Mouse (Mus musculus) heart, adult 18-20 months (tissue): ENCODE results near the gene Miip. TPM values are rescaled to one million over a fixed set of nuclear protein-coding genes. Genes with fewer than 3 reads are reported as not detected.
A peak's percentile ranks its signal among the peaks of the same experiment; 100 is the strongest.
"Not testable (repeated sequence)": the region's sequence is repeated elsewhere in the genome, so short reads cannot be mapped to it uniquely, and the experiment has no call there.

Experiments used
- DNase-seq, 2 experiments: peaks; one replicate each; pipeline ENCODE4 v3.0.0; 2021 to 2022; ENCODE audit warnings: mixed read lengths in 1 of 2
- total RNA-seq, 2 experiments: library from RNA; stranded (reverse); gene quantifications; 2 replicates each; pipeline ENCODE4 v1.2.3; 2021

Miip gene
- total RNA-seq, 2 experiments from 2014 or later: 4.6 to 7.5 TPM

DNA sequence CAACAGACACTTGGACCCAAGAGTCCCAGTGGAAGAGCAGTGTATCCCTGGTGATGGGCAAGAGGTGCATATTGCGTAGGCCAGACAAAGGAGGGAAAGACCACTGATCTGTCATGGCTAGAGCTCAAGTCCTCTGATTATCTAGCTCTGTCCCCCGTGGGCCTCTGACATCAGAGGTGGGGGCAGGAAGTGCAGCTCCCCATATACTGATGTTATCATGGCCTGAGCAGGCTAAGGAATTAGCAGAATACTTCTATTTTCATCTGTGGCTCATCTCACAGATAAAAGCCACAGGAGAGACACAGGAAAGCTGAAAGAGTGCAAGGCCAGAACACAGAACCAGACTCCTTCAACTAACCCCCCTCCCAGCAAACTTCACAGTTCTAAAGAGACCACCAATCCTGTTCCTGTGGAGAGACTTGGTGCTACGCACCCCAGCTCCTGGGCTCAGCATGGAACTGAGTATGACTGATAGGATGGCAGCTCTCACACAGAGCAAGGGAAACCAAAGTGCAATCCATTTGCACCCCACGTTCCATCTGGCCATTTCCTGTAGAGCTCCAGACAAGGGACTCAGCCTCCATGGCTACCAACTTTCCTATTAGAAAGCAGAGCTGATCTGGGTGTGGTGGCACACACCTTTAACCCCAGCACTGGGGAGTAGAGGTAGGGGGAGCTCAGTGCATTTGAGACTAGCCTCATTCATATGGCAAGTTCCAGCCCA lies 7.4 kb upstream of the Miip start:
- DNase-seq: no peak

DNA sequence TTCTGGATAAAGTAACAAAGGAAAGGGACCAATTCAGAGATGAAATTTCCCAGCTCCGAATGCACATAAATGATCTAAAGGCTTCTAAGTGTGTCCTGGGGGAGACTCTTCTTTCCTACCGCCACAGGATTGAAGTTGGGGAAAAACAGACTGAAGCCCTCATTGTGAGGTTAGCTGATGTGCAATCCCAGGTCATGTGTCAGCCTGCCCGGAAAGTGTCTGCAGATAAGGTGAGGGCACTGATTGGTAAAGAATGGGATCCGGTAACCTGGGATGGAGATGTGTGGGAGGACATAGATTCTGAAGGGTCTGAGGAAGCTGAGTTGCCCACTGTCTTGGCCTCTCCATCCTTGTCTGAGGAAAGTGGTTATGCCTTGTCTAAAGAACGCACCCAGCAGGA lies 622 bp upstream of the Miip start:
- DNase-seq: peak in 1 of 2 experiments; percentile 32

DNA sequence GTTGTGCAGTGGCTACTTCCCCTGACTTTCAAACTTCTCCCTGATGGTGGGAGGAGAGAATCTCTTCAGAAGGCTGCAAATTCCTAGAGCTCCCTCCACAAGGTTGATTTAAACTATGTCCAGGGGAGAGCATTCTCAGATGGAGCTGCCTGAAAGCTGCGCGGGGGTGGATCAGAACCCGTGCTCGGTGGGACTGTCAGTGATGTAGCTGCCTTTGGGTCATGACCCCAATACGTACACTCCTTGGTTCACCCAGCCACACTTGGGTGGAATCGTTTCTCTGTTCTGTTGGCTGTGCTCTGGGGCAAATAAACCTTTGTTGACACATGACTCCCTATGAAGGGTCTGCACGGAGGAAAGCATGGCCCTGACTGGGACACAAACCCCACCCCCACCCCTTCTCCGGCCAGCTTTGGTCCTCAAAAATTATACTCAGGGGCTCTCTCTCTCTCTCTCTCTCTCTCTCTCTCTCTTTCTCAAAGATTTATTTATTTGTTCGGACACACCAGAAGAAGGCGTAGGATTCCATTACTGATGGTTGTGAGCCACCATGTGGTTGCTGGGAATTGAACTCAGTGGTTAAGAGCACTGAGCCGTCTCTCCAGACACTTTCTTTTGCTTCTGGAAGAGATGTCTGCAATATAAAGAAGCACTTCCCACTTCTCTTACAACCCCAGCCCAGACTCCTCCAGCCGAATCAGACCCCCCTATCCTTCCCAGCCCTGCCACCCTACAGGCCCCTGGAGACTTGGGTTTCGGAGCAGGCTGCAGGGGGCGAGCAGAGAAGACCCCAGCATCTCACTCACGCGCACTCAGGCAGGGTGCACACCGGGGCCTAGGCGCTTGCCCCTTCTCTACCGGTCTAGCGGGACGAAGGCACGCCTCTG lies 810 bp downstream of the Miip start:
- DNase-seq: peak in 1 of 2 experiments; percentile 12

DNA sequence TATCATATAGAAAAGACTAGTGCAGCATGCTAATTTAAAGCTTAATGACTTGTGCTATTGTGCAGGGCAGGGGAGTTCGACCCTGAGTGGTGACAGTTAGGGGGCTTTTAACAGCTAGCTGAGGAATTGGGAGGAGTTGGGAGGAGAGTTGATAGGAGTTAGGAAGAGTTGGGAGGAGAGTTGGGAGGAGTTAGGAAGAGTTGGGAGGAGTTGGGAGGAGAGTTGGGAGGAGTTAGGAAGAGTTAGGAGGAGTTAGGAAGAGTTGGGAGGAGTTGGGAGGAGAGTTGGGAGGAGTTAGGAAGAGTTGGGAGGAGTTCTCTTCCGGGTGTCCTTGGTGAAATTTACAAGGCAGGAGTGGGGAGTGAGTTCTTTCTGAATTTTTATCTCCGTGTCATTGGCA lies 1.8 kb downstream of the Miip start:
- DNase-seq: not testable (repeated sequence)

DNA sequence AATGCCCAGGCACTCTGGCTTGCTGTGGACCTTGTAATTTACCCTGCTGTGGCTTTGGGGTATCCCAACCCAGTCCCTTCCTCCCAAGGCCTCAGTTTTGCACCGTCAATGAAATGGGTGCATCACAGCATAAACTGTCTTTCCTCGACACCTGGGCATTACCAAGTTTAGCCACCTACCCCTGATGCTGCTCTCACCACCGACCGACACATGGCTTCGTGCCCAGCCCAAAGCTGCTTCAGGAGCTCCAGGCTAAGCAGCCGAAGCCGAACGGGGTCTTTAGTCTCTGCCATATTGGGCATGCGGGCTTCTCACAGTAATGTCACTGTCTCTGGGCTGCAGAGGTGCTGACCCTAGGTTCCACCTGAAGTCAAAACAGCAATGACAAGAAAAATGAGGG lies 2.6 kb downstream of the Miip start:
- no peak for DNase-seq

DNA sequence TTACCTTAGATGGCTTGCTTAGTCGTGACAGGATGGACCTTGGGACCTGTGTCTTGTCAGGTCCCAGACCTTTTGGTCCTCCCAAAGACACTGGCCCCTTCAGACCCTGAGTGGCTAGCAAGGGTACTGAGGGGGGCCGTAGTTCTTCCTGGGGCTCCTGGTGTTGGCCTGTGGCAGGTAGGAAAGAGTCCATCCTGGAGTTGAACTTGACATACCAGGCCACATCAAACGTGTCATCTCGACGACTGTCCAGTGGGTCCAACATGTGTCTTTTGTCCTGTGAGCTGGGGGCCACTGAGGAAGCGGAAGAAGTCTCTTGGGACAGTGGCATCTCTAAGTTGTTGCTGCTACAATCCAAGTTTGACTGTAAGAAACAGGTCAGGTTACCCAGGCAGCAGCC lies 3.0 kb downstream of the Miip start:
- no peak for DNase-seq

DNA sequence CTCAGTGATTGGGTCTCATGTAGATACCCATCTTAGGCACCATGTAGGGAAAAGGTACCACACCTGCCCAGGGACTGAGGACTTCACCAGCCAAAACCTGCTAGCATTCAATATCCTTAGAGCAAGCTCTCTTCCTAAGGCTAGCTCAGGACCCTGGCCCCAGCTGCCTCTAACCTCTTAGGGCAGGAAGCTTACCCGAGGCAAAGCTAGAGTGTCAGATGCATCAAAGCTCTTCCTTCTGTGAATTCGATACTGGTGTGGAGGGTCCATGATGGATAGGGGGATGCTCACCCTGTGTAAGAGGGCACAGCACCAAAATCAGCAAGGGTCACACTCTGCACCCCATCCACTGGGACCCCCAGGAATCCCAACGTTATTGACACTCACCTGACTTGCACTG lies 6.6 kb downstream of the Miip start:
- DNase-seq: no peak

DNA sequence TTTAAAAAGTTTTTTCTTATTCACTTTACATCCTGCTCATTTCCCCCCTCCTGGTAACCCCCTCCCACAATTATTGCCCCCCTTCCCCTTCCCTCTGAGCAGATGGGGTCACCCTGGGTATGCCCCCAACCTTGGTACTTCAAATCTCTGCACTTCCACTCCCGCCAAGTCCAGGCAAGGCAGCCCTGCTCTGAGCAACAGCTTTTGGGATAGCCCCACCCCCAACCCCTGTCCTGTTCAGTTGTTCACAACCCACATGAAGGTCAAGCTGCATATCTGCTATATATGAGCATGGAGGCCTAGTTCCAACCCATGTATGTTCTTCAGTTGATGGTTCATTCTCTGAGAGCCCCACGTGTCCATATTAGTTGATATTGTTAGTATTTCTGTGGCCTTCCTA lies 17.8 kb downstream of the Miip start:
- no peak for DNase-seq

DNA sequence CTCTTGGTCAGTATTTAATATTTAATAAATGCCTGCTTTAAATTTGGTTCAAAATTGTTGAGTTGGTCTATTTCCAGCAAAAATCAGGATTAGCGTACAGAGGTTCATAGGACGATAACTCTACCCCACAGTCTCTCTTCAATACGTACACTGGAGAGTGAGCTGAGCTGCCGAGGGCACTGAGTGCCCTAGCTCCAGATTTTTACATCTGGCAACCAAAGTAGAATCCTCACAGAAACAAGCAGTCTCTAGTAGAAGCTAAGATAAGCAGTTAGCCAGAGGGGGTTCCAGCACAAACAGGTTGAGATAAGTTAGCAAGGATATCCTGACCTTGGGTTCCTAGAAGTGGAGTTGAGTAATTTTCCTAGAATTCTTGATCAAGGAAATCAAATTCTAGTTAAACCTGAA lies 20.0 kb downstream of the Miip start:
- DNase-seq: no peak

DNA sequence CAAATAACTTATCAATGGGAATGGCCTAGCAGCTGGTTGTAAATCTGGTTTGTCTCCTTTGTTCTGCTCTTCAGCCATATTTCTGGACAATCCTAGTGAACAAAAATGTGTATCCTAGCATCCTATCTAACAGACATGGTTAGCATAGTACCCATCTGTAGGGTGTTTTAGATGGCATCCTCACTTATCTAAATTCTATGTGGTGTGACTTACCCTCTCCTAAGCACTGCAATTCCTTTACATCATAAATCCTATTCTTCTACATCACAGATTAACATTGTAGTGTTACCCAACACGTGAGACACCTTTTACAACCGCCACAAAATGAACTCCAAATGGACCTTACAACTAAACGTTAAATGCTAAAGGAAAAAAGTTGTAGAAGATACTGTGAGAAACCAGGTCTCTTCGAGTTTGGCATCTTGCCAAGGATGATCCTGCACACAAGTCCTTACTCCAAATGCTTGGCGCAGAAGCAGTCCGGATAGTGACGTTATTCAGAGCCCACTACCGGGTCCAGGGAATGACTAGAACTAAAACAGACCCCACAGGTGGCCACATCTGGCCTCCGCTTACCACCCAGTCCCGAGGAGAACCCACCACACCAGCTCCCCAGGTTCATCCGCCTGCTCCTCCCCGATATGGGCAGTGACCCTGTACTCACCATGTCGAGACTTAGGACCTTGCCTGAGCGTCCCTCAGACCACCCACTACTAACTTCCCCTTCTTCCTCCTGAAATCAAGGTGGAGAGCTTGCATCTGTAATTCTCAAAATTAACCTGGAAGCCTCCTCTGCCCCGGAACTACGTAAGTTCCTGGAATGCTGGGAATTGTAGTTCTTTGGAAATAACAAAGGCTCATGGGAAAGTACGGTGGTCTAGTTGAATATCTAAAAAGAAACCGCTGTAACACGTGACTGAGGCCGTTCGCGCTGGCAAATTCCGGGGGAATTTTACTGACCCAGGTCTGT lies 20.7 kb downstream of the Miip start, which contains the start of gene Zfp933:
Gene Zfp933 (minus strand): TSS at position 753 of the 970 bp plus-strand sequence.
- DNase-seq: peak; percentile 91

DNA sequence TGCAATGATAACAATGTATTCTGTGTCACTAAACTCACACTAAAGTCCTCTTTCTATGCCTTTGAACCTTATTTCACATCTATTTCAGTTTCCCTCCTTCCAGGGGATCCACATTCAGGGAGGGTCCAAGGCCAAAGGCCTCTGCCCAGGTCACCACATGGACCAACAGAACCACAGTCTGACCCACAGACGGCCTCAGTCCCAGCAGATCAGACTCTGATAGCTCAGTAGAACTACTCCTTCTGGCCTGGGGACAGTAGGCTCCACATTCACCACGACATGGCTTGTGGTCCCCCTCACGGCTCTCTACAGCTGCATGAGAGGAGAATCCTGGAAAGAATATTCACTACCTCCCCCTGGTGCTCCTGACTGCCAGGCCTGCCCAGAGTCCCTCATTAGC lies 25.7 kb downstream of the Miip start:
- no peak for DNase-seq

DNA sequence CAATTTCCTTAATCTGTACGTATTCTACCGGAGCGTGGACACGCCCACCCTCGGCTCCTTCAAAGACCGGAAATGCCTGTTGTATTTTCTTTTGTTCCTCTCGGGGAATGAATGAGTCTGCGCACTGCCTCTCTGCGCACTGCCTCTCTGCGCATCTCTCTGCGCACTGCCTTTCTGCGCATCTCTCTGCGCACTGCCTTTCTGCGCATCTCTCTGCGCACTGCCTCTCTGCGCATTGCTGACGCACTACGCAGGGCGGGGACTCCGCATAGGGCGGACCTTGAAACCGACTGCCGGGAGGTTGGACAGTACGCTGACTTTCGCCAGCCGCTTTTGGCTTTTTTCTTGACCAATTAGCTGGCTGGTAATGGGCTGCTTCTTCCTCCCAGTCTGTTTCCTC lies 29.3 kb downstream of the Miip start:
- peak in 1 of 2 experiments; percentile 70 for DNase-seq

DNA sequence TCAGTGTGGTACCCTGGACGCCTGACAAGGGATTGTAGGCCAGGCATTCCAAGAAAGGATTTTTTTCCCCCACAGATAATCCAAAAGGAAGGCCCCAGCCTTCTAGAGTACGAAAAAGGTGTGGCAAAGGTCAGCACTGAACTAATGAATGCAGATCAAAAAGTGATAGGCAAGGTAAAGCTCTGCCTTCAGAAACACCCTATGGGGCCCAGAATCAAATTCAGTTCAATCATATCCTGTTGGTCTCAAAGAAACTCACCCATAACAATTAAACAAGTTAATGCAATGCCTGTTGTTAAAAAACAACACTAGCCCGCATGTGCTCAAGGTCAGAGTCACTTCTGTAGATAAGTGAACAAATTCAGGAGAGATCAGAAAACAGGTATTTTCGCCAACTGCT lies 44.2 kb downstream of the Miip start:
- DNase-seq: no peak

DNA sequence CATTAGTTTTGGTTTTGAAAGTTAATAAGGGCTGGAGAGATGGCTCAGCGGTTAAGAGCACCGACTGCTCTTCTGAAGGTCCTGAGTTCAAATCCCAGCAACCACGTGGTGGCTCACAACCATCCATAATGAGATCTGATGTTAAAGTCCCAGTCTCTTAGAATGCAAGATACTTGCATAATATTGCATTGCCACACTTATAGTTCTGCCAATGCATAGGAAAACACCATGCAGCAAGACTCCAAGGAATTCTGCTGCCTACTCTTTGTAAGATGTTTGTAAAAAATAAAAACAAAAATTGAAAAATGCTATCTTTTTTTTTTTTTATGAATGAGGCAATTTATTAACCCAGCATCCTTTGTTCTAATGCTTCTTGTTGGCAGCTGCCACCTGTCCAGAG lies 47.2 kb downstream of the Miip start:
- not testable (repeated sequence) for DNase-seq

DNA sequence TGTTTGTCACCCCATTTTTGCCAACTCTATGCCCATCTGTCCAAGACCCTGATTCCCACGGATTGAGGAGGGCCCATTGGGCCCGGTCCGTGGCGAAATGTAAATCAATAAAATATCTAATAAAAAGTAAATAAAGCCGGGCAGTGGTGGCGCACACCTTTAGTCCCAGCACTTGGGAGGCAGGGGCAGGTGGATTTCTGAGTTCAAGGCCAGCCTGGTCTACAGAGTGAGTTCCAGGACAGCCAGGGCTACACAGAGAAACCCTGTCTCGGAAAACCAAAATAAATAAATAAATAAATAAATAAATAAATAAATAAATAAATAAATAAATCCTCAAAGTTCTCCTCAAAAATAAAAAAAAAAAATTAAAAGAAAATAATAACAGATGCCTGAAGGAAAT lies 49.0 kb downstream of the Miip start:
- not testable (repeated sequence) for DNase-seq

DNA sequence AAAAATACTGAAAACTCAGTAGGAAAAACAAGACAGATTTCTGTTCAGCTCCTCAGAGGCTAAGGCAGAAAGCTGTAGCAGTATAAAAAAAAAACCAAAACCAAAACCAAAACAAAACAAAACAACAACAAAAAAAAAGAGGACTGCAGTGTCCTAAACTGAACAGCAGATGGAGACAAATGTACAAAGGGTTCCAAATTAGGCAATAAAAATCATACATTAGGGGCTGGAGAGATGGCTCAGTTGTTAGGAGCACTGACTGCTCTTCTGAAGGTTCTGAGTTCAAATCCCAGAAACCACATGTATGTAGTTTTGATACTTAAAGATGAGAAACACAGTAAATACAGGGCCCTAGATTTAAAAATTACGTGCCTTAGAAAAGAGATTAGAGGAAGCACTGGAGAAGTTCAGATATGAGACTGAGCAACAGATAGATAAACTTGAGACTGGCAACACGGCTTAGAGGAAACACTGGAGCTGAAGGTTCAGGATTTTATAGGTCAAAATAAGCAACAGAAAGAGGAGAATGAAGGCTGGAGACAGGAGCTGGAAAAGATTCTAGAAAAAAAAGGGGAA lies 53.9 kb downstream of the Miip start:
- peak in 1 of 2 experiments; percentile 13 for DNase-seq

DNA sequence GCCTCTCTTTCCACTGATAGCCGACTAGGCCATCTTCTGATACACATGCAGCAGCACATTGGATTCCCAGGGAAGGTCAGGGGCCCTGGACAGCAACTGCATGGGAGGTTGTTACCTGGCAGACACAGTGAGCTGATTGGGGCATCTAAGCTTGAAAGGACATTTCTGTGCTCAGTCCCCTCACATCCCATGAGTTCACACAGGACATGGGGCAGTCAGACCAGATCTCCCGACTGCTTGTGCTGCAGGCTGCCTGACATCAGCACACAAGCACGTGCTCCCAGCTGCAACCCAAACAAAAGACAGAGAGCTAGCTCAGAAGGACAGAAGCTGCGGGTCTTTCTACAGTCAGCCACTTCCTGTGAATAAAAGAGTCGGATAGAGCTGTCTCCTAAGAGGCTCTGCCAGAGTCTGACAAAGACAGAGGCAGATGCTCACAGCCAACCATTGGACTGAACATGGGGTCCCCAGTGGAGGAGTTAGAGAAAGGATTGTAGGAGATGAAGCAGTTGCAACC lies 55.3 kb downstream of the Miip start:
- DNase-seq: no peak
